Mouse (Mus musculus) liver, embryonic 12.5 days (tissue): ENCODE results near the gene Akr1b7. TPM values are rescaled to one million over a fixed set of nuclear protein-coding genes. Genes with fewer than 3 reads are reported as not detected.
A peak's percentile ranks its signal among the peaks of the same experiment; 100 is the strongest.
"Not testable (repeated sequence)": the region's sequence is repeated elsewhere in the genome, so short reads cannot be mapped to it uniquely, and the experiment has no call there.

Source experiments
- ATAC-seq: fragments of 200-750 bp; cut with Nextera tagmentation; 2 replicates; pipeline ENCODE4 v1.8.0; 2017; ENCODE audit warnings: moderate number of reproducible peaks, mild to moderate bottlenecking, moderate library complexity
- H3K27ac ChIP-seq: fragments of 300-500 bp; sonication (generic); 2 replicates; pipeline ENCODE4 v1.5.1; 2016; ENCODE audit warnings: mild to moderate bottlenecking
- H3K27me3 ChIP-seq: fragments of 300-500 bp; sonication (generic); replicated peaks from 2 replicates; pipeline ENCODE4 v1.6.1; 2016; ENCODE audit warnings: mild to moderate bottlenecking, moderate library complexity
- H3K36me3 ChIP-seq: fragments of 300-500 bp; sonication (generic); 2 replicates; pipeline ENCODE4 v1.6.1; 2016; ENCODE audit warnings: mild to moderate bottlenecking, moderate library complexity
- H3K4me1 ChIP-seq: fragments of 300-500 bp; sonication (generic); 2 replicates; pipeline ENCODE4 v1.6.1; 2016
- H3K4me2 ChIP-seq: fragments of 300-500 bp; sonication (generic); 2 replicates; pipeline ENCODE4 v1.6.1; 2016; ENCODE audit warnings: mild to moderate bottlenecking, moderate library complexity
- H3K4me3 ChIP-seq: fragments of 300-500 bp; sonication (generic); 2 replicates; pipeline ENCODE4 v1.5.1; 2016; ENCODE audit warnings: mild to moderate bottlenecking, moderate library complexity
- H3K9ac ChIP-seq: fragments of 300-500 bp; sonication (generic); 2 replicates; pipeline ENCODE4 v1.6.1; 2016; ENCODE audit warnings: mild to moderate bottlenecking, moderate library complexity
- H3K9me3 ChIP-seq: fragments of 300-500 bp; sonication (generic); replicated peaks from 2 replicates; pipeline ENCODE4 v1.6.1; 2016; ENCODE audit warnings: mild to moderate bottlenecking, moderate library complexity
- WGBS: fragments of 180-500 bp; shearing (Covaris S2); methylation state at CpG from one replicate; pipeline ENCODE4 v1.1.7; 2016; ENCODE audit not compliant: insufficient replicate concordance; 5-methylcytosine and 5-hydroxymethylcytosine counted together
- polyA plus RNA-seq: library from polyadenylated mRNA; unstranded; fragments of >200 nt; fragmentation: Nextera tagmentation; extraction: Ambion mirVana; gene quantifications from 2 replicates; pipeline ENCODE4 v1.2.1, GENCODE M21; 2016

Gene Akr1b7
- 1.4 and 2.0 TPM in 2 replicates for polyA plus RNA-seq

GRCm38 (mm10) chr6:34412023-34412422, at the start of gene Akr1b7:
Gene Akr1b7, plus strand, starts transcription at chr6:34412334.
- no peak within 1 kb of the TSS for H3K9ac ChIP-seq
- no peak within 1 kb of the TSS for H3K27ac ChIP-seq
- H3K4me1 ChIP-seq = 0 out of 2 replicates have a peak, but pooled peaks cover 2% of the 10 kb centered on the region
- H3K27me3 ChIP-seq = no peaks in the 10 kb centered on the region
- no peaks in the 10 kb centered on the region for H3K9me3 ChIP-seq
- H3K4me2 ChIP-seq = no peak within 1 kb of the TSS
- H3K4me3 ChIP-seq = no peak within 1 kb of the TSS
- H3K36me3 ChIP-seq = no peaks in the 10 kb centered on the region
- no peak for ATAC-seq
- 60% methylated on average over 6 of the region's 6 CpGs for WGBS

- WGBS = 60% methylated on average over 12 of the region's 12 CpGs
- Histone ChIP-seq H3K9me3 (no peaks in the 10 kb centered on the region), H3K4me1 (no peaks in the 10 kb centered on the region), H3K9ac (no peak overlapping the region), H3K27ac (no peak overlapping the region), H3K27me3 (no peaks in the 10 kb centered on the region), H3K4me2 (no peak overlapping the region), H3K4me3 (no peak overlapping the region), H3K36me3 (no peaks in the 10 kb centered on the region)
- no peak for ATAC-seq
Measured at GRCm38 (mm10) chr6:34364217-34365136, 47.7 kb upstream of the Akr1b7 start.

DNA sequence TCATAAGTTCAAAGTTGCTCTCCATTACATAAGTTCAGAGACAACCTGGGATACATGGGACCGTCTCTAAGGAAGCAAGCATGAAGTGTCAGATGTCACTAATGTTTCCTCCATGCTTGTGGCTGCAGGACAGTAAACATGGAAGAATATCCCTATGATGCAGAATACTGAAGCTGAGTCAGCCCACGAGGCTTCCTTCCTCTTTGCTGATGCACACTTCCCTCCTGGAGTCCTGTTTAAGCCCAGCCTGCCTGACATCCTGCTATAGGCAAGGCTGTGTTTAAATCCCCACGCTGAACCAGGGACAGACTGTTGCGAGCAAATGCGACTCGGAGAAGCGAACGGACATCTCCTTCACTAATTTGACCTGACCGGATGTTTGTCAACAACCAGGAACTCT, 44.1 kb upstream of the Akr1b7 start:
- WGBS = 43% methylated on average over 9 of the region's 9 CpGs
- no peak for ATAC-seq

GRCm38 (mm10) chr6:34370081-34370480, 42.1 kb upstream of the Akr1b7 start:
- H3K27me3 ChIP-seq = no peaks in the 10 kb centered on the region
- no peak overlapping the region for H3K4me3 ChIP-seq
- no peaks in the 10 kb centered on the region for H3K4me1 ChIP-seq
- H3K27ac ChIP-seq = no peak overlapping the region
- no peak overlapping the region for H3K4me2 ChIP-seq
- no peak overlapping the region for H3K9ac ChIP-seq
- ATAC-seq = no peak
- H3K9me3 ChIP-seq = no peaks in the 10 kb centered on the region
- 68% methylated on average over 8 of the region's 8 CpGs for WGBS
- no peaks in the 10 kb centered on the region for H3K36me3 ChIP-seq

More for the DNA sequence above, 44.1 kb upstream of the Akr1b7 start:
- H3K9me3 ChIP-seq = no peaks in the 10 kb centered on the region
- H3K4me3 ChIP-seq = no peak overlapping the region
- no peak overlapping the region for H3K9ac ChIP-seq
- no peaks in the 10 kb centered on the region for H3K36me3 ChIP-seq
- no peaks in the 10 kb centered on the region for H3K4me1 ChIP-seq
- no peaks in the 10 kb centered on the region for H3K27me3 ChIP-seq
- no peak overlapping the region for H3K4me2 ChIP-seq
- H3K27ac ChIP-seq = no peak overlapping the region

- no peaks in the 10 kb centered on the region for H3K27me3 ChIP-seq
- H3K36me3 ChIP-seq = no peaks in the 10 kb centered on the region
- H3K4me2 ChIP-seq = peak overlapping the region; percentile 39
- H3K4me3 ChIP-seq = no peak overlapping the region
- no peaks in the 10 kb centered on the region for H3K4me1 ChIP-seq
- 19% methylated on average over 18 of the region's 18 CpGs for WGBS
- H3K9ac ChIP-seq = 0 out of 2 replicates have a peak overlapping the region, but pooled peaks have one; percentile 5
- no peak overlapping the region for H3K27ac ChIP-seq
- ATAC-seq = peak; percentile 24; the same call in 1 of the 2 replicates
- H3K9me3 ChIP-seq = no peaks in the 10 kb centered on the region
Measured at GRCm38 (mm10) chr6:34371700-34372351, 40.3 kb upstream of the Akr1b7 start.

DNA sequence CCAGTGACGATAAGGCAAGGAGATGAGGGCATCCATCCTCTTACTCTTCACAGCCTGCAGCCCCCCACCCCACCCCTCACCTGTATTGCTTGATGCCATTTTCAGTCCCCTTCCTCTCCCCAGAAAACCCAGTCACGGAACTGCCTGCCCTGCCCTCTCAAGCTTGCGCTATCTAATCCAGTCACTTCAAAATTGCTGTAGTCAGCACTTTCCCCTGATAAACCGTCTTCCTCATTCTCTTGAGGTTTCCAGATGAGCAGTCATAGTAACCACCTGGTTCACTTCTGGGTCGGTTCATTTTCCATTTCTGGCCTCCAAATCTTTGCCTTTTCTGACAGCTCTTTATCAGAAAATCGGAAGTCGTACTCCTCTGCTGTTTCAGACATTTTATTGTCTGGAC, 38.3 kb upstream of the Akr1b7 start:
- ATAC-seq = no peak
- no peak overlapping the region for H3K4me2 ChIP-seq
- WGBS = 54% methylated on average over 7 of the region's 7 CpGs
- H3K4me3 ChIP-seq = no peak overlapping the region
- H3K36me3 ChIP-seq = no peaks in the 10 kb centered on the region
- no peaks in the 10 kb centered on the region for H3K4me1 ChIP-seq
- H3K9ac ChIP-seq = no peak overlapping the region
- H3K27ac ChIP-seq = no peak overlapping the region
- H3K9me3 ChIP-seq = no peaks in the 10 kb centered on the region
- H3K27me3 ChIP-seq = no peaks in the 10 kb centered on the region

DNA sequence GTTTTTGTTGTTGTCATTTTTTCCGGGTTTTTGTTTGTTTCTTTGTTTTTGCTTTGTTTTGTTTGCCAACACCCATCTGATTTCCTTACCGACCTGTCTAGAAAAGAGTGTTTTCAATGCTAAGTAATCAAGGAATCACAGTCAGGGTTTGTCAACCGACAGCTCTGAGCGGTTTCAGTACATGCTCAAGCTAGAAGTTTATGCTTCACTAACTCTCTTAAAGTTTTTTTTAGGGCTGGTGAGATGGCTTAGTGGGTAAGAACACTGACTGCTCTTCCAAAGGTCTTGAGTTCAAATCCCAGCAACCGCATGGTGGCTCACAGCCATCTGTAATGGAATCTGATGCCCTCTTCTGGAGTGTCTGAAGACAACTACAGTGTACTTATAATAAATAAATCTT, 36.2 kb upstream of the Akr1b7 start:
- H3K9ac ChIP-seq, ATAC-seq, H3K27me3 ChIP-seq, H3K4me2 ChIP-seq, H3K4me3 ChIP-seq, H3K9me3 ChIP-seq, H3K27ac ChIP-seq, H3K4me1 ChIP-seq, H3K36me3 ChIP-seq: not testable (repeated sequence)
- 65% methylated on average over 5 of the region's 5 CpGs for WGBS

GRCm38 (mm10) chr6:34383401-34383800, 28.7 kb upstream of the Akr1b7 start:
- Histone ChIP-seq H3K9ac (no peak overlapping the region), H3K27me3 (no peaks in the 10 kb centered on the region), H3K27ac (no peak overlapping the region), H3K9me3 (no peaks in the 10 kb centered on the region), H3K36me3 (peaks cover 9% of the 10 kb centered on the region), H3K4me1 (peaks cover 24% of the 10 kb centered on the region), H3K4me2 (peak overlapping the region; percentile 91), H3K4me3 (no peak overlapping the region)
- 0 out of 2 replicates have a peak, but pooled peaks have one; percentile 15 for ATAC-seq
- WGBS = 37% methylated on average over 8 of the region's 8 CpGs

- Histone ChIP-seq H3K9ac (peak within 1 kb of the TSS; percentile 66), H3K4me1 (peaks cover 24% of the 10 kb centered on the region), H3K4me2 (peak within 1 kb of the TSS; percentile 91), H3K9me3 (no peaks in the 10 kb centered on the region), H3K4me3 (peak within 1 kb of the TSS; percentile 67), H3K27ac (0 out of 2 replicates have a peak within 1 kb of the TSS, but pooled peaks have one; percentile 4), H3K36me3 (peaks cover 15% of the 10 kb centered on the region), H3K27me3 (no peaks in the 10 kb centered on the region)
- WGBS = under 1% methylated on average over 17 of the region's 17 CpGs
- peak; percentile 78 for ATAC-seq
Measured at GRCm38 (mm10) chr6:34384110-34384661, 27.9 kb upstream of the Akr1b7 start, which contains the start of gene Akr1b10. Gene Akr1b10, plus strand, starts transcription at chr6:34384218.

- peaks cover 24% of the 10 kb centered on the region for H3K4me1 ChIP-seq
- H3K4me2 ChIP-seq = peak overlapping the region; percentile 91
- H3K27ac ChIP-seq = 0 out of 2 replicates have a peak overlapping the region, but pooled peaks have one; percentile 4
- H3K9ac ChIP-seq = peak overlapping the region; percentile 66
- H3K4me3 ChIP-seq = peak overlapping the region; percentile 67
- peak; percentile 61; the same call in 1 of the 2 replicates for ATAC-seq
- 1% methylated on average over 13 of the region's 13 CpGs for WGBS
- no peaks in the 10 kb centered on the region for H3K9me3 ChIP-seq
- H3K27me3 ChIP-seq = no peaks in the 10 kb centered on the region
- peaks cover 15% of the 10 kb centered on the region for H3K36me3 ChIP-seq
Measured at GRCm38 (mm10) chr6:34384701-34385370, 27.3 kb upstream of the Akr1b7 start.

DNA sequence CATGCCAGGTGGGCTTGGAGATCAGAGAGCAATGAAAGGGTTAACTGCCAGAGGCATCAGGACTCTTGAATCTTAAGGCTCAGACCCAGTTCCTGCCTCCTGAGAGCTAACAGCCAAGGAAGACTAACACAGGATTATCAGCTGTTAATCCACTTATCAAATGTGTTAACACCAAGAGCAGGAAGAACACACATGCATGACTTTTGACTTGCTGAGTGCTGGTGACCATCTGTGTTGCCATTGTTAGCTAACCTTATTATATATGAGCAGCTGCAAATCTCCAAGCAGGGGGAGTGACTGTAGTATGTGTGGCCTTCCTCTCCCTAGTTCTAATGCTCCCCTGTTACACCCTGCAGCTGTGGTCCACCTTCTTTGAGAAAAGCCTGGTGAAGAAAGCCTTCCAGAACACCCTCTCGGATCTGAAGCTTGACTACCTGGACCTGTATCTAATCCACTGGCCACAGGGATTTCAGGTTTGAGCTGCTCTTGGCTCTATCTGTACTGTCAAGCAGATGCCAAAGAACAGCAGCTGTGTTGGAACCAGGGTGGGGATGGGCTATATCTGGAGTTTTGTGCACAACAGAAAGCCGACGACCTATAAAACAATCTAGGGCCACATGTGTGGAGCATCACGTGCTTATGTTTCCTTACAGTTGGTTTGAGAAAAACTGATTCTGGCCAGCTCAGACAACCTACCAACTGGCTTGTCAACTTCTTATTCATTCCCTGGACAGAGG, 23.5 kb upstream of the Akr1b7 start:
- Histone ChIP-seq H3K9ac (no peak overlapping the region), H3K4me3 (no peak overlapping the region), H3K4me2 (no peak overlapping the region), H3K9me3 (no peaks in the 10 kb centered on the region), H3K27me3 (no peaks in the 10 kb centered on the region), H3K27ac (no peak overlapping the region), H3K36me3 (peaks cover 28% of the 10 kb centered on the region), H3K4me1 (peaks cover 20% of the 10 kb centered on the region)
- WGBS = 75% methylated on average over 4 of the region's 4 CpGs
- no peak for ATAC-seq
